Mouse (Mus musculus) heart, adult 2 months (tissue): ENCODE results near the gene Gm20388.

Source experiments
- CTCF ChIP-seq: fragments of 200-600 bp; IDR thresholded peaks from 2 replicates; pipeline ENCODE4 v1.8.1; 2022; ENCODE audit warnings: antibody characterized with exemption, mild to moderate bottlenecking, moderate library complexity
- EP300 ChIP-seq: fragments of 200-500 bp; IDR thresholded peaks from 2 replicates; pipeline ENCODE4 v1.6.1; 2011; ENCODE audit warnings: low read depth, low read length, control low read depth; ENCODE audit not compliant: insufficient read depth

DNA sequence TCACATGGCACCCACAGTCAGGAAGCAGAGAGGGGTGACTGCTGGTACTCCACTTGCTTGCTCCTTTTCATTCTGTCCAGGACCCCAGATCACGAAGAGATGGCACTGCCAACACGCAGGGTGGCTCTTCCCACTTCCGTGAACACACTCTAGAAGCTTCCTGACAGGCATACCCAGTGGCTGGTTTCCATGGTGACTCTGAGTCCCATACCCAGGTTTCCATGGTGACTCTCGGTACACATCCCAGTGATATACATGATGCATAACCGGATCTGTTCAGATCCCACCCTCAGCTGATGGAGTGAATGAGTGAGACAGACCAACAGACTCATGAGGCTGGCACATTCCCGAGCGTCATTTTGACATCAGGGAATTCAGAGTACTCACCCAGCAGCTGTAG lies 1148.5 kb downstream of the Gm20388 start:
- TF ChIP-seq EP300 (no peak), CTCF (no peak)
